ENCODE assay signal across 9 mouse cellular contexts in genomic region chr12:40243821-40244221, GRCm38 (mm10). TPM values are rescaled to one million over a fixed set of nuclear protein-coding genes. Genes with fewer than 3 reads are reported as not detected.
DNase-seq lines count a peak whose midpoint lies in the region; ATAC-seq lines count a peak whose summit lies in the region.
"Had no signal": no experiment of that assay in that cellular context is flagged by ENCODE, and none has a peak within 500 bp of the region (broad histone marks: within the 10 kb centered on the region; RNA-seq: fewer than 3 reads in every experiment).

No protein-coding gene starts in this region.

- H3K4me2 ChIP-seq in heart, embryonic 12.5 days: peak overlapping the region; percentile 49
- H3K4me2 ChIP-seq in neural tube, embryonic 14.5 days (ENCODE audit: low read depth, low read length): no peak overlapping the region

- no peaks in the 10 kb centered on the region for H3K27me3 ChIP-seq in heart, embryonic 12.5 days (replicated peaks)
- H3K27me3 ChIP-seq in neural tube, embryonic 14.5 days (ENCODE audit: control insufficient read depth, insufficient read depth, low read length): no peaks in the 10 kb centered on the region
- H3K27me3 ChIP-seq: megakaryocyte, embryonic 14.5 days had no signal

- WGBS in heart, embryonic 12.5 days: 33% methylated on average over 11 of the region's 11 CpGs
- 50% methylated on average over 11 of the region's 11 CpGs for WGBS in neural tube, embryonic 14.5 days

- H3K4me3 ChIP-seq in heart, embryonic 12.5 days: no peak overlapping the region
- H3K4me3 ChIP-seq in neural tube, embryonic 14.5 days (ENCODE audit: low read depth, low read length): no peak overlapping the region
- H3K4me3 ChIP-seq: megakaryocyte, embryonic 14.5 days had no signal

- H3K4me1 ChIP-seq in heart, embryonic 12.5 days (replicated peaks): peaks cover 29% of the 10 kb centered on the region
- H3K4me1 ChIP-seq in neural tube, embryonic 14.5 days (ENCODE audit: control insufficient read depth, insufficient read depth, low read length): no peaks in the 10 kb centered on the region

- H3K9ac ChIP-seq in heart, embryonic 12.5 days: 0 out of 2 replicates have a peak overlapping the region, but pooled peaks have one; percentile 23
- H3K9ac ChIP-seq in neural tube, embryonic 14.5 days (replicated peaks; ENCODE audit: low read depth, low read length): no peak overlapping the region

- H3K36me3 ChIP-seq in heart, embryonic 12.5 days: no peaks in the 10 kb centered on the region
- no peaks in the 10 kb centered on the region for H3K36me3 ChIP-seq in neural tube, embryonic 14.5 days (ENCODE audit: control insufficient read depth, insufficient read depth, low read length)

- DNase-seq in cerebellum, adult 11 months: peak; percentile 12
- peak; percentile 56 for DNase-seq in right cerebral cortex, postnatal 4 days
- DNase-seq in right cerebral cortex, adult 18-20 months: no peak
- DNase-seq in kidney, postnatal 25 days: peak; percentile 35 to 59

- no peak for ATAC-seq in cerebellum, adult (ENCODE audit: insufficient number of reproducible peaks, low FRiP score, low TSS enrichment)
- ATAC-seq in heart, embryonic 12.5 days (ENCODE audit: insufficient number of reproducible peaks, low FRiP score): peak; percentile 33; the same call in 1 of the 2 replicates
- peak; percentile 48; the same call in 1 of the 2 replicates for ATAC-seq in neural tube, embryonic 14.5 days (ENCODE audit: low read depth)
- ATAC-seq in monocyte, adult 5-6 weeks (replicated peaks; ENCODE audit: insufficient number of reproducible peaks, low FRiP score, low TSS enrichment, poor library complexity, severe bottlenecking): no peak

- H3K9me3 ChIP-seq in heart, embryonic 12.5 days (replicated peaks): no peaks in the 10 kb centered on the region
- H3K9me3 ChIP-seq in neural tube, embryonic 14.5 days (ENCODE audit: control insufficient read depth, low read length): no peaks in the 10 kb centered on the region
- H3K9me3 ChIP-seq: megakaryocyte, embryonic 14.5 days had no signal

- H3K27ac ChIP-seq in heart, embryonic 12.5 days (ENCODE audit: poor library complexity, severe bottlenecking): no peak overlapping the region
- H3K27ac ChIP-seq in neural tube, embryonic 14.5 days (ENCODE audit: low read depth, low read length): no peak overlapping the region

RNA-seq across cellular contexts. Expression of gene Ifrd1, which starts 4.5 kb away (rescaled TPM):
- 115 and 118 TPM in 2 replicates for polyA plus RNA-seq in heart, embryonic 12.5 days (2016; fragmentation: Nextera tagmentation; extraction: Ambion mirVana)
- 174 and 182 TPM in 2 replicates for polyA plus RNA-seq in neural tube, embryonic 14.5 days (2014; fragmentation: Nextera tagmentation; extraction: Ambion mirVana)
- 450 to 581 TPM (median 532 TPM) in 3 replicates for total RNA-seq in monocyte, adult 5-6 weeks (2017)

RNA-seq across cellular contexts. Expression of gene Lsmem1, which starts 44.5 kb away (rescaled TPM):
- polyA plus RNA-seq in heart, embryonic 12.5 days (2016; fragmentation: Nextera tagmentation; extraction: Ambion mirVana): 28.4 and 28.7 TPM in 2 replicates
- polyA plus RNA-seq in neural tube, embryonic 14.5 days (2014; fragmentation: Nextera tagmentation; extraction: Ambion mirVana): 0.30 and 0.32 TPM in 2 replicates
- total RNA-seq in monocyte, adult 5-6 weeks (2017): 0.29 to 1.2 TPM (median 0.96 TPM) in 3 replicates

Comparison
In these comparisons a context has a peak if more than half of its experiments do, and no peak if none do; other contexts are left out.
1. ATAC-seq: peak in heart, embryonic 12.5 days (single experiment) and neural tube, embryonic 14.5 days (single experiment); none in cerebellum, adult (single experiment) and monocyte, adult 5-6 weeks (single experiment).
2. RNA of gene Lsmem1, which starts 44.5 kb away (polyA plus RNA-seq): 28.4 to 28.7 TPM in heart, embryonic 12.5 days; 0.30 to 0.32 TPM in neural tube, embryonic 14.5 days; every median in the first group is over 10 times any median in the second.